Mouse (Mus musculus) gastrocnemius, postnatal 10 days (tissue): ENCODE data around the gene Zfp30. TPM values are rescaled to one million over a fixed set of nuclear protein-coding genes. Genes with fewer than 3 reads are reported as not detected.

Experiments
- DNase-seq: peaks from one replicate; pipeline ENCODE4 v3.0.0; 2021; ENCODE audit warnings: mixed read lengths
- microRNA-seq, 2 experiments: library from miRNA; unstranded; fragments of <30 nt; microRNA quantifications; one replicate each; pipeline ENCODE4 v1.2.0; 2021
- total RNA-seq, 2 experiments: library from RNA; stranded (reverse); gene quantifications; 2 replicates each; pipeline ENCODE4 v1.2.3; 2021

Zfp30 gene
- total RNA-seq, 2 experiments from 2014 or later = 3.5 to 5.0 TPM

- DNase-seq = no peak
These were observed 46.0 kb downstream of the Zfp30 start for GRCm38 (mm10) chr7:29829804-29830203.

- DNase-seq = no peak
These were observed 53.0 kb downstream of the Zfp30 start for GRCm38 (mm10) chr7:29836816-29837215.

DNA sequence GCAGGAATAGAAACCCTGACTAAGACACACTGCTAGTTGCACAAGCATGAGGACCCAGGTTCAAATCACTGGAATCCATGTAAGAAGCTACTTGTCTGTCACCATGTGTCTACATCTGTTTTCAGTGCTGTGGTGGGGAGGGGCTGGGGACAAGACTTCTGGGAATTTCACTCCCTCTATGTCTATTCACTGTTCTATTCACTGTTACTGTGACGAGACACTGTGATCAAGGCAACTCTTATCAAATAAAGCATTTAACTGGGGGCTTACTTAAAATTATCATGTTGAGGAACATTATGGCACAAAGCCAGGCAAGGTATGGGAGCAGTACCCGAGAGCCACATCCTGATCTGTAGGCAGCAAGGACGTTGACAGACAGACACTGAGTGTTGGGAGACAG lies 55.5 kb downstream of the Zfp30 start:
- no peak for DNase-seq

DNA sequence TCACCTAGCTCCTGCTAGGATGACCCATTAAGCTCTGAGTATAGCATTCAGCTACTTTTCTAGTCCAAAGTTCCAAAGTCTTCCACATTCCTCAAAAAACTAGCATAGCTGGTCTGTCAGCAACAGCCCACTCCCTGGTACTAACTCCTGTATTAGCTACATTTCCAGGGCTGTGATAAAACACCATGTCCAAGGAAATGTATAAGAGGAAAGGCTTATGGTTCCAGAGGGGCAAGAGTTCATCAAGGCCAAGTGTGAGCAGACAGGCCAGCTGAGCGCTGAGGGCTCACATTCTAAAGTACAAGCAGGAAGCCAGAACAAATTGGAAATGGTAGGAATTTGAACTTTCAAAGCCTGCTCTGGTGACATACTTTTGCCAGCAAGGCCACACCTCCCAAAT lies 58.3 kb downstream of the Zfp30 start:
- no peak for DNase-seq

Small RNA genes within 50 kb of the gene (microRNA-seq; reads per million reads assigned to microRNA genes)
- gene Mir1964 = 1.3 to 1.6 reads per million in 2 experiments

Other genes with a start within 250 kb of the Zfp30 start
- gene Catsperg2, start 57.0 kb upstream of the Zfp30 start, total RNA-seq = not detected
- gene Zfp84, start 15.4 kb upstream of the Zfp30 start, total RNA-seq = 10 to 100 TPM in 1 of 2 experiments, 1 to 10 TPM in 1; 9.3 to 11.2 TPM
- gene Zfp790, start 32.1 kb downstream of the Zfp30 start, total RNA-seq = 10 to 100 TPM in 1 of 2 experiments, 1 to 10 TPM in 1; 9.6 to 10.9 TPM
- gene Zfp940, start 69.7 kb downstream of the Zfp30 start, total RNA-seq = under 1 TPM; 0.16 to 0.36 TPM
- gene Zfp420, start 76.0 kb downstream of the Zfp30 start, total RNA-seq = 1 to 10 TPM; 2.5 to 4.3 TPM
- gene Zfp27, start 122.6 kb downstream of the Zfp30 start, total RNA-seq = 10 to 100 TPM in 1 of 2 experiments, 1 to 10 TPM in 1; 8.5 to 10.5 TPM
- 10 to 100 TPM in 1 of 2 experiments, 1 to 10 TPM in 1; 9.5 to 12.6 TPM for gene Zfp383, start 124.2 kb downstream of the Zfp30 start, total RNA-seq
- gene Zfp74, start 170.1 kb downstream of the Zfp30 start, total RNA-seq = 1 to 10 TPM; 5.9 to 9.2 TPM
- 10 to 100 TPM; 63.5 to 67.4 TPM for gene Zfp568, start 200.0 kb downstream of the Zfp30 start, total RNA-seq